Mouse (Mus musculus): ENCODE data around the gene Chd1l. TPM values are rescaled to one million over a fixed set of nuclear protein-coding genes. Genes with fewer than 3 reads are reported as not detected.

Gene Chd1l
- polyA plus RNA-seq, 1 experiment from 2014 or later: 23.2 TPM

- POLR2A ChIA-PET: interaction anchor here (1.9 kb wide), 1 partner anchor 10 kb away, joined by 6 read pairs; the partner anchor contains the start of gene Chd1l
- H3K27me3 ChIP-seq: no peaks in the 10 kb centered on the region
- in situ Hi-C loops (cut with MboI; ENCODE audit: low pct_unique_long_range_greater_than_20kb): no loop called here
- CTCF ChIA-PET: interaction anchor here (3.4 kb wide), 1 partner anchor 10 kb away, joined by 16 read pairs; the partner anchor contains the start of gene Chd1l
- DNase-seq (ENCODE audit: low read depth, low spot score): no peak
- no peak for ATAC-seq
- TF ChIP-seq CTCF (IDR thresholded peaks at IDR 0.05): no peak
Measured at GRCm38 (mm10) chr3:97620657-97621056, 10.7 kb upstream of the Chd1l start.

- ATAC-seq (no peak), DNase-seq (ENCODE audit: low read depth, low spot score) (no peak)
- no peaks in the 10 kb centered on the region for H3K27me3 ChIP-seq
- in situ Hi-C loops (cut with MboI; ENCODE audit: low pct_unique_long_range_greater_than_20kb): no loop called here
- ChIA-PET POLR2A (no interaction called here), CTCF (interaction anchor here (2.2 kb wide), 1 partner anchor 8 kb away, joined by 6 read pairs; the partner anchor contains the start of gene Chd1l)
- no peak for TF ChIP-seq CTCF (IDR thresholded peaks at IDR 0.05)
Measured at GRCm38 (mm10) chr3:97617899-97618298, 7.9 kb upstream of the Chd1l start.

GRCm38 (mm10) chr3:97617091-97617825 lies 7.3 kb upstream of the Chd1l start:
- DNase-seq (ENCODE audit: low read depth, low spot score) (no peak), ATAC-seq (no peak)
- no peaks in the 10 kb centered on the region for H3K27me3 ChIP-seq
- in situ Hi-C loops (cut with MboI; ENCODE audit: low pct_unique_long_range_greater_than_20kb): no loop called here
- no peak for TF ChIP-seq CTCF (IDR thresholded peaks at IDR 0.05)
- ChIA-PET CTCF (interaction anchor here (2.2 kb wide), 1 partner anchor 7 kb away, joined by 6 read pairs; the partner anchor contains the start of gene Chd1l), POLR2A (no interaction called here)

GRCm38 (mm10) chr3:97615933-97616332 lies 5.9 kb upstream of the Chd1l start:
- CTCF ChIA-PET: no interaction called here
- DNase-seq (ENCODE audit: low read depth, low spot score): no peak
- POLR2A ChIA-PET: no interaction called here
- H3K27me3 ChIP-seq: no peaks in the 10 kb centered on the region
- no peak for TF ChIP-seq CTCF (IDR thresholded peaks at IDR 0.05)
- in situ Hi-C loops (cut with MboI; ENCODE audit: low pct_unique_long_range_greater_than_20kb): no loop called here
- no peak for ATAC-seq

GRCm38 (mm10) chr3:97615154-97615553 lies 5.2 kb upstream of the Chd1l start:
- ChIA-PET POLR2A (no interaction called here), CTCF (no interaction called here)
- DNase-seq (ENCODE audit: low read depth, low spot score) (no peak), ATAC-seq (no peak)
- no peak for TF ChIP-seq CTCF (IDR thresholded peaks at IDR 0.05)
- in situ Hi-C loops (cut with MboI; ENCODE audit: low pct_unique_long_range_greater_than_20kb): no loop called here
- H3K27me3 ChIP-seq: no peaks in the 10 kb centered on the region

- ChIA-PET CTCF (interaction anchor here (0.6 to 1.9 kb wide), 12 partner anchors 10 to 284 kb away, joined by 3 to 16 read pairs (median 4); partner anchors contain the start of gene Fmo5), POLR2A (interaction anchor here (2.0 kb wide), 1 partner anchor 10 kb away, joined by 6 read pairs; no protein-coding TSS in a partner anchor)
- no peaks in the 10 kb centered on the region for H3K27me3 ChIP-seq
- ATAC-seq (no peak), DNase-seq (ENCODE audit: low read depth, low spot score) (no peak)
- no peak for TF ChIP-seq CTCF (IDR thresholded peaks at IDR 0.05)
- in situ Hi-C loops (cut with MboI; ENCODE audit: low pct_unique_long_range_greater_than_20kb): no loop called here
Measured at GRCm38 (mm10) chr3:97611021-97611420, 1.0 kb upstream of the Chd1l start.

- peak; percentile 82 for TF ChIP-seq CTCF (IDR thresholded peaks at IDR 0.05)
- CTCF ChIA-PET: interaction anchor here (1.0 to 1.9 kb wide), 9 partner anchors 9 to 153 kb away, joined by 3 to 16 read pairs (median 4); no protein-coding TSS in a partner anchor
- in situ Hi-C loops (cut with MboI; ENCODE audit: low pct_unique_long_range_greater_than_20kb): no loop called here
- POLR2A ChIA-PET: no interaction called here
- H3K27me3 ChIP-seq: no peaks in the 10 kb centered on the region
- ATAC-seq (peak; percentile 66), DNase-seq (ENCODE audit: low read depth, low spot score) (no peak)
Measured at GRCm38 (mm10) chr3:97609201-97609844, 680 bp downstream of the Chd1l start.

GRCm38 (mm10) chr3:97600050-97600832 lies 9.8 kb downstream of the Chd1l start:
- TF ChIP-seq CTCF (IDR thresholded peaks at IDR 0.05): no peak
- ChIA-PET POLR2A (interaction anchor here (0.6 to 0.9 kb wide), 2 partner anchors 64 to 233 kb away, joined by 3 to 6 read pairs; no protein-coding TSS in a partner anchor), CTCF (interaction anchor here (0.8 to 3.8 kb wide), 3 partner anchors 9 to 15 kb away, joined by 3 to 21 read pairs (median 4); partner anchors contain the start of gene Chd1l)
- ATAC-seq: no peak
- in situ Hi-C loops (cut with MboI; ENCODE audit: low pct_unique_long_range_greater_than_20kb): no loop called here
- H3K27me3 ChIP-seq: no peaks in the 10 kb centered on the region
- no peak for DNase-seq (ENCODE audit: low read depth, low spot score)

GRCm38 (mm10) chr3:97596796-97597195 lies 13.2 kb downstream of the Chd1l start:
- in situ Hi-C loops (cut with MboI; ENCODE audit: low pct_unique_long_range_greater_than_20kb): loop anchor here (10.0 kb wide), 1 partner anchor 412 kb away; no protein-coding TSS in a partner anchor

GRCm38 (mm10) chr3:97595066-97595465 lies 14.9 kb downstream of the Chd1l start:
- no peaks in the 10 kb centered on the region for H3K27me3 ChIP-seq
- ChIA-PET POLR2A (interaction anchor here (0.7 kb wide), 1 partner anchor 11 kb away, joined by 4 read pairs; no protein-coding TSS in a partner anchor), CTCF (interaction anchor here (0.9 to 1.5 kb wide), 3 partner anchors 10 to 13 kb away, joined by 3 to 4 read pairs (median 3); no protein-coding TSS in a partner anchor)
- no peak for ATAC-seq
- TF ChIP-seq CTCF (IDR thresholded peaks at IDR 0.05): no peak
- in situ Hi-C loops (cut with MboI; ENCODE audit: low pct_unique_long_range_greater_than_20kb): loop anchor here (10.0 kb wide), 1 partner anchor 410 kb away; no protein-coding TSS in a partner anchor
- DNase-seq (ENCODE audit: low read depth, low spot score): no peak

More at GRCm38 (mm10) chr3:97596796-97597195, 13.2 kb downstream of the Chd1l start:
- ChIA-PET CTCF (interaction anchor here (3.8 kb wide), 1 partner anchor 11 kb away, joined by 21 read pairs; no protein-coding TSS in a partner anchor), POLR2A (no interaction called here)
- DNase-seq (ENCODE audit: low read depth, low spot score) (no peak), ATAC-seq (no peak)
- no peak for TF ChIP-seq CTCF (IDR thresholded peaks at IDR 0.05)
- H3K27me3 ChIP-seq: no peaks in the 10 kb centered on the region
